Mouse (Mus musculus) ES-E14 (cell line): ENCODE data around the gene Scgb1b24. TPM values are rescaled to one million over a fixed set of nuclear protein-coding genes. Genes with fewer than 3 reads are reported as not detected.

ENCODE experiments used
- DNase-seq: peaks from one replicate; pipeline ENCODE4 v3.0.0-alpha.2; 2013; ENCODE audit warnings: low read depth, low spot score
- H3K27ac ChIP-seq: 2 replicates; pipeline ENCODE4 v1.5.1; 2012; ENCODE audit warnings: low read depth, mild to moderate bottlenecking, low read length, moderate library complexity, mixed read lengths; ENCODE audit not compliant: poor library complexity, insufficient read depth, severe bottlenecking
- H3K36me3 ChIP-seq: 2 replicates; pipeline ENCODE4 v1.6.1; 2012; ENCODE audit warnings: mild to moderate bottlenecking, low read length, moderate library complexity, mixed read lengths; ENCODE audit not compliant: control insufficient read depth, poor library complexity, insufficient read depth, severe bottlenecking
- H3K4me1 ChIP-seq, 2 experiments: fragments of 150-350 bp in 1 of 2; sonication (generic) in 1 of 2; 2 replicates each; pipeline ENCODE4 v1.6.1; 2012; ENCODE audit warnings: low read length in 2 of 2, mild to moderate bottlenecking in 1 of 2, mixed read lengths in 1 of 2; ENCODE audit not compliant: control insufficient read depth in 2 of 2, insufficient read depth in 2 of 2, poor library complexity in 1 of 2
- H3K4me3 ChIP-seq, 2 experiments: fragments of 150-350 bp in 1 of 2; sonication (generic) in 1 of 2; 2 replicates each; pipeline ENCODE4 v1.5.1; 2012; ENCODE audit warnings: low read length in 2 of 2, low read depth in 1 of 2, mild to moderate bottlenecking in 1 of 2, mixed read lengths in 1 of 2; ENCODE audit not compliant: insufficient read depth in 1 of 2, poor library complexity in 1 of 2, severe bottlenecking in 1 of 2
- H3K9ac ChIP-seq: 2 replicates; pipeline ENCODE4 v1.6.1; 2012; ENCODE audit warnings: low read depth, mild to moderate bottlenecking, low read length, mixed read lengths; ENCODE audit not compliant: poor library complexity, insufficient read depth, severe bottlenecking
- H3K9me3 ChIP-seq: fragments of 150-350 bp; sonication (generic); 2 replicates; pipeline ENCODE4 v1.6.1; 2012; ENCODE audit warnings: low read depth, mild to moderate bottlenecking, low read length; ENCODE audit not compliant: control insufficient read depth, insufficient read depth
- CHD2 ChIP-seq: IDR thresholded peaks from 2 replicates; pipeline ENCODE4 v1.6.1; 2014; ENCODE audit warnings: mild to moderate bottlenecking, low read depth, low read length, inconsistent platforms
- HCFC1 ChIP-seq: IDR thresholded peaks from 2 replicates; pipeline ENCODE4 v1.6.1; 2012; ENCODE audit warnings: low read length, inconsistent platforms, borderline replicate concordance; ENCODE audit not compliant: insufficient read depth
- MAFK ChIP-seq: IDR thresholded peaks from 2 replicates; pipeline ENCODE4 v1.6.1; 2014; ENCODE audit warnings: mild to moderate bottlenecking, low read depth, low read length, inconsistent platforms; ENCODE audit not compliant: insufficient read depth
- ZC3H11A ChIP-seq: IDR thresholded peaks from 2 replicates; pipeline ENCODE4 v1.6.1; 2012; ENCODE audit warnings: low read depth, mild to moderate bottlenecking, inconsistent platforms, low read length, borderline replicate concordance
- ZNF384 ChIP-seq: IDR thresholded peaks from 2 replicates; pipeline ENCODE4 v1.6.1; 2012; ENCODE audit warnings: low read depth, low read length, inconsistent platforms
- in situ Hi-C, 2 experiments: fragments of 600-800 bp; cut with MboI; formaldehyde crosslinking; loops; one replicate each; pipeline ENCODE4 v1.15.1; 2025; ENCODE audit warnings: low sequenced_read_pairs in 2 of 2, inconsistent platforms in 1 of 2; ENCODE audit not compliant: unreplicated experiment in 2 of 2
- total RNA-seq: library from RNA; depleted of rRNA; stranded (reverse); fragments of 300-350 nt; gene quantifications from 2 replicates; pipeline ENCODE4 v1.2.3, GENCODE M21; 2012; rRNA removed

The Scgb1b24 gene
- total RNA-seq = not detected in 2 replicates

GRCm38 (mm10) chr7:33743499-33743898 is at the start of gene Scgb1b24:
Scgb1b24 (plus strand) TSS chr7:33743799.
- DNase-seq = no peak
- no peak for TF ChIP-seq HCFC1
- TF ChIP-seq CHD2 = no peak
- TF ChIP-seq MAFK = no peak
- no peak for TF ChIP-seq ZC3H11A
- no peak for TF ChIP-seq ZNF384
- no peaks in the 10 kb centered on the region; the same call in 1 of the 2 replicates for H3K9me3 ChIP-seq

DNA sequence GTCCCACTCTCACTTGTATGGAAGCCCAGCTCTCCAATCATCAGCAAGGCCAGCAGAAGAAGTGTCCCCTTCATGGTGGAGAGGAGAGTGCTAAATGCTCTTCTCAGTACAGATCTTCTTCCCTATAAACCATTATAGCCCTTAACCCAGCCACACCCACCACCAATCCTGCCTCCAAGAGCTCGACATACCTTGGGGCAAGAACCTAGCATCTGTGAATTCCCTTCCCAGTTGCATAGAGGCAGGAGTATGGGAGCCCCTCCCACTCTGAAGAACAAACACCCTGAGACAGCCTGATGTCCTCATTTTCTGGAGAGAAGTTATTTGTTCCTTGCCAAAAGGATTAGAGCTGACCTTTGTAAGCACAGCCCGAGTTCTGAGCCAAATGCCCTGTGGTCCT is 4.4 kb upstream of the Scgb1b24 start, which contains the start of gene Scgb2b24:
Scgb2b24 (minus strand) TSS at position 101 of the 400 bp plus-strand sequence.
- DNase-seq = no peak
- H3K9me3 ChIP-seq = no peaks in the 10 kb centered on the region; the same call in 1 of the 2 replicates
- H3K27ac ChIP-seq = no peak within 1 kb of the TSS
- no peak for TF ChIP-seq ZNF384
- TF ChIP-seq ZC3H11A = no peak
- TF ChIP-seq CHD2 = no peak
- TF ChIP-seq MAFK = no peak
- TF ChIP-seq HCFC1 = no peak
- no peak within 1 kb of the TSS for H3K9ac ChIP-seq
- no peaks in the 10 kb centered on the region for H3K4me1 ChIP-seq
- in situ Hi-C loops = no loop called here
- no peaks in the 10 kb centered on the region for H3K36me3 ChIP-seq
- no peak within 1 kb of the TSS for H3K4me3 ChIP-seq

More at GRCm38 (mm10) chr7:33743499-33743898, at the start of gene Scgb1b24:
- Histone ChIP-seq H3K36me3 (no peaks in the 10 kb centered on the region), H3K9ac (no peak within 1 kb of the TSS), H3K4me1 (no peaks in the 10 kb centered on the region), H3K27ac (no peak within 1 kb of the TSS), H3K4me3 (no peak within 1 kb of the TSS)
- in situ Hi-C loops = no loop called here

Other genes starting within 250 kb of the Scgb1b24 start
- not detected in 2 replicates for gene Scgb2b21, start 223.3 kb upstream of the Scgb1b24 start, total RNA-seq
- gene Scgb2b24, start 4.5 kb upstream of the Scgb1b24 start, total RNA-seq = not detected in 2 replicates
- not detected in 2 replicates for gene Scgb2b26, start 201.2 kb downstream of the Scgb1b24 start, total RNA-seq